Mouse (Mus musculus) C2C12 (cell line): ENCODE measurements around the gene Slc36a3. TPM values are rescaled to one million over a fixed set of nuclear protein-coding genes. Genes with fewer than 3 reads are reported as not detected.

Source experiments
- H3K27me3 ChIP-seq: one replicate; pipeline ENCODE4 v1.6.1; 2011; ENCODE audit not compliant: control insufficient read depth, insufficient read depth, insufficient read length
- H3K36me3 ChIP-seq: one replicate; pipeline ENCODE4 v1.6.1; 2011; ENCODE audit not compliant: control insufficient read depth, insufficient read depth
- H3K4me3 ChIP-seq: one replicate; pipeline ENCODE4 v1.5.1; 2011; ENCODE audit warnings: mild to moderate bottlenecking, control low read depth; ENCODE audit not compliant: poor library complexity, insufficient read depth, severe bottlenecking
- H3K79me2 ChIP-seq: one replicate; pipeline ENCODE4 v1.6.1; 2011; ENCODE audit not compliant: control insufficient read depth, insufficient read depth
- H3K79me3 ChIP-seq: one replicate; pipeline ENCODE4 v1.6.1; 2011; ENCODE audit warnings: low read depth, control low read depth
- H3ac ChIP-seq: one replicate; pipeline ENCODE3; 2011; ENCODE audit warnings: low read depth; ENCODE audit not compliant: control insufficient read depth, insufficient read length
- CEBPB ChIP-seq: IDR thresholded peaks from one replicate; pipeline ENCODE4 v1.6.1; 2011; ENCODE audit warnings: low read depth, mild to moderate bottlenecking, control low read depth, moderate library complexity
- CTCF ChIP-seq: IDR thresholded peaks from one replicate; pipeline ENCODE4 v1.5.1; 2011; ENCODE audit not compliant: control insufficient read depth, insufficient read depth, insufficient read length
- FOSL1 ChIP-seq: IDR thresholded peaks from one replicate; pipeline ENCODE4 v1.8.0; 2011; ENCODE audit warnings: mild to moderate bottlenecking, low read length; ENCODE audit not compliant: poor library complexity, insufficient read depth, severe bottlenecking
- MAX ChIP-seq: IDR thresholded peaks from one replicate; pipeline ENCODE4 v1.6.1; 2011; ENCODE audit warnings: mild to moderate bottlenecking, control low read depth
- MYOD1 ChIP-seq: IDR thresholded peaks from one replicate; pipeline ENCODE4 v1.6.1; 2011; ENCODE audit warnings: low read depth; ENCODE audit not compliant: control insufficient read depth, insufficient read length
- MYOG ChIP-seq: IDR thresholded peaks from one replicate; pipeline ENCODE4 v1.6.1; 2011; ENCODE audit not compliant: control insufficient read depth, insufficient read length; ENCODE audit errors: extremely low read depth
- USF1 ChIP-seq: IDR thresholded peaks from one replicate; pipeline ENCODE4 v1.6.1; 2011; ENCODE audit warnings: low read depth, mild to moderate bottlenecking, control low read depth, moderate library complexity
- polyA plus RNA-seq: library from polyadenylated mRNA; unstranded; fragments of >200 nt; fragmentation: generic; extraction: Trizol; gene quantifications from one replicate; pipeline ENCODE4 v1.2.1, GENCODE M21; 2012; ENCODE audit warnings: missing spikeins

The Slc36a3 gene
- polyA plus RNA-seq, 1 experiment = 0.01 TPM

DNA sequence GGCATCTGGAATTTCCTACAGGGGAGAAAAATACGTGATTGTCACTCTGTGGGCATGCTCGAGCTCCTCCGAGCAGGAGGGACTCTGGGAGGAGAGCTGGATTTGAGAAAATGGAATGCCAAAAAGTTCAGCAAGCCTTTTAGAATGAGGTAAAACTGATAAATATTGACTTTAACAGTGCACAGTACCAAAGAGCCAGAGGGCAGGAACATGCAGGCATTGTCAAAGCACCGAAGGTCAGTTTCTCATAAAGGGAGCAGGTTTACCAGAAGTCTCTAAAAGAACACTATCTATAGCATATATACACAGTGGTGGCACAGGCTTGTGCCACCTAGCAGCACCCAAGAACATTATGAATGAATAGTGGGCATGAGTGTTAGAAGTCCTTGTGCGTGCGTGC is 17.4 kb upstream of the Slc36a3 start:
- Histone ChIP-seq H3ac (no peak overlapping the region), H3K79me3 (no peaks in the 10 kb centered on the region), H3K4me3 (no peak overlapping the region), H3K27me3 (peaks cover 16% of the 10 kb centered on the region), H3K79me2 (no peaks in the 10 kb centered on the region), H3K36me3 (no peaks in the 10 kb centered on the region)
- no peak for TF ChIP-seq CEBPB
- TF ChIP-seq FOSL1 = no peak
- no peak for TF ChIP-seq USF1
- no peak for TF ChIP-seq MAX
- TF ChIP-seq CTCF = no peak
- no peak for TF ChIP-seq MYOG
- TF ChIP-seq MYOD1 = no peak

GRCm38 (mm10) chr11:55168504-55168903 is 17.0 kb upstream of the Slc36a3 start:
- no peak overlapping the region for H3K4me3 ChIP-seq
- peaks cover 16% of the 10 kb centered on the region for H3K27me3 ChIP-seq
- H3K36me3 ChIP-seq = no peaks in the 10 kb centered on the region
- no peak overlapping the region for H3ac ChIP-seq
- H3K79me2 ChIP-seq = no peaks in the 10 kb centered on the region
- H3K79me3 ChIP-seq = no peaks in the 10 kb centered on the region
- TF ChIP-seq USF1 = no peak
- no peak for TF ChIP-seq MAX
- no peak for TF ChIP-seq MYOG
- TF ChIP-seq CEBPB = no peak
- no peak for TF ChIP-seq CTCF
- no peak for TF ChIP-seq FOSL1
- TF ChIP-seq MYOD1 = no peak

GRCm38 (mm10) chr11:55165748-55166147 is 14.2 kb upstream of the Slc36a3 start:
- TF ChIP-seq MAX = no peak
- TF ChIP-seq USF1 = no peak
- TF ChIP-seq FOSL1 = no peak
- TF ChIP-seq MYOD1 = no peak
- no peak for TF ChIP-seq CEBPB
- no peak for TF ChIP-seq CTCF
- TF ChIP-seq MYOG = no peak
- H3K79me2 ChIP-seq = no peaks in the 10 kb centered on the region
- no peak overlapping the region for H3K4me3 ChIP-seq
- no peak overlapping the region for H3ac ChIP-seq
- no peaks in the 10 kb centered on the region for H3K79me3 ChIP-seq
- H3K27me3 ChIP-seq = peaks cover 16% of the 10 kb centered on the region
- H3K36me3 ChIP-seq = no peaks in the 10 kb centered on the region

DNA sequence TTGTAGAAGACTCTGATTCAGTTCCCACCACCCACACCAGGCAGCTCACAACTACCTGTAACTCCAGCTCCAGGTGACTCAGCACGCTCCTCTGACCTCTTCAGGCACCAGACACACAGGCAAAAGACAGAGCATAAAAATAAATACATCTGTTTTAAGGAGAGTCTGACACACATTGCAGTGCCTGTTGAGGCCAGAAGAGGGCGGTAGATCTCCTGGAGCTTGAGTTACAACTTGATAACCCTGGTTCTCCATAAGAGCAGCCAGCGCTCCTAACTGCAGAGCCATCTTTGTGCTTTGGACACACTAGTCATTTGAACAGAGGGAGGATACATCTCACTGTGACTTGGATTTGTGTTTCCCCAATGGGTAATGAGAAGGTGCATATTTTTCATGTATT is 13.2 kb upstream of the Slc36a3 start:
- peaks cover 16% of the 10 kb centered on the region for H3K27me3 ChIP-seq

DNA sequence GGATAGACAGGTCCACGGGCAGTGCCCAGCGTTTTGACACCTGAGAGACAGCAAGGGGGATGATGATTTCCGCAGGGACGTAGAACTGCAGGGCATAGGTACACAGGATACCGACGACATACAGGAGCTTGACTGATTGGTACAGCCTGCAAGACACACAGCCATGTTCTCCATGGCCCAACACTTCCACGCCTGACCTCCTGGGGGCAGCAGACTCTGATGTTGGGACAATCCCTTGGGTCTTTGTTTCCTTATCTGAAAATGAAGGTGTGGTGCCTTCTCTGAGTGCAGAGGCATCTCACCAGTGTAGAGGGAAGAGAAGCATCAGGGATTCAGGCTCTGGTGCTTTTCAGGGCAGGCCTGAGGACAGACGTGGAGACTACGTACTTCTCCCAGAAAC is 11.2 kb upstream of the Slc36a3 start:
- TF ChIP-seq CEBPB (no peak), CTCF (peak; percentile 63)
- H3K4me3 ChIP-seq = no peak overlapping the region
- H3K79me2 ChIP-seq = no peaks in the 10 kb centered on the region
- H3K79me3 ChIP-seq = no peaks in the 10 kb centered on the region
- H3K36me3 ChIP-seq = no peaks in the 10 kb centered on the region
- H3K27me3 ChIP-seq = peaks cover 11% of the 10 kb centered on the region
- no peak overlapping the region for H3ac ChIP-seq

More for the DNA sequence above, 13.2 kb upstream of the Slc36a3 start:
- no peaks in the 10 kb centered on the region for H3K79me3 ChIP-seq
- H3K4me3 ChIP-seq = no peak overlapping the region
- no peaks in the 10 kb centered on the region for H3K79me2 ChIP-seq
- H3K36me3 ChIP-seq = no peaks in the 10 kb centered on the region
- TF ChIP-seq MYOD1 = no peak
- no peak overlapping the region for H3ac ChIP-seq

GRCm38 (mm10) chr11:55158785-55159359 is 7.4 kb upstream of the Slc36a3 start:
- peak; percentile 72 for TF ChIP-seq CTCF
- no peak for TF ChIP-seq USF1
- TF ChIP-seq CEBPB = no peak
- TF ChIP-seq MYOG = no peak
- Histone ChIP-seq H3K79me3 (no peaks in the 10 kb centered on the region), H3K79me2 (no peaks in the 10 kb centered on the region), H3K36me3 (no peaks in the 10 kb centered on the region), H3ac (no peak overlapping the region), H3K27me3 (peaks cover 11% of the 10 kb centered on the region), H3K4me3 (no peak overlapping the region)
